Mouse (Mus musculus): ENCODE measurements around the gene Rasl10a.
A peak's percentile ranks its signal among the peaks of the same experiment; 100 is the strongest.

The Rasl10a gene

DNA sequence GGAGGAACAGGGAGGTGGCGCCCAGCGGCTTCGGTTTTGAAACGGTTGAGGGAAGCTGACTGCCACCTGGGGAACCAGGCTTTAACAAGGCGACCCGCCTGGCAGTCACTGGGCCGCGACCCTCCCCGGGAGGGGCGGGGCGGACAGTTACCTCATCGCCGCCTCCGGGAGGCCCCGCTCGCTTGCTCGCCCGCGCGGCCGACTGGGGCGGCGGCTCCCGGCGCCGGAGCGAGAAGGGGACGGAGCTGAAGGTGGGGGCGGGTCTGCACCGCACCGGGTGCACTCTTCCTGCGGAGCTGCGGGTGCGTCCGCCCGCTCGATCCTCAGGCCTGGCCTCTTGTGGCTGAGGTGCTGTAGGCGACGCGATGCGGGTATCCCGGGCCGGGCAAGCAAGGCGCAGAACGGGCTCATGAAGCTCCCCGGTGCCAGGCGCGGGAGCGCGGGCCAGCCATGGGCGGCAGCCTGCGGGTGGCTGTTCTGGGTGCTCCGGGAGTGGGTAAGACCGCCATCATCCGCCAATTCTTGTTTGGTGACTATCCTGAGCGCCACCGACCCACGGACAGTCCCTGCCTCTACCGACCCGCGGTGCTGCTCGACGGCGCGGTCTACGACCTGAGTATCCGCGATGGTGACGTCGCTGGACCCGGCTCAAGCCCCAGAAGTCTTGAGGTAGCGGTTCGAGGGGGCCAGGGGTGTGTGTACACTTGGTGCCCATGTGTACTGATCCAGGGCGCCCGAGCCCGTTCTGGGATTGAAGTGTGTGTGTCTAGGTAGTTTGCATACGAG, at the start of gene Rasl10a:
Rasl10a (plus strand) TSS at position 273 of the 786 bp plus-strand sequence.
- DNase-seq = peak; percentile 73

DNA sequence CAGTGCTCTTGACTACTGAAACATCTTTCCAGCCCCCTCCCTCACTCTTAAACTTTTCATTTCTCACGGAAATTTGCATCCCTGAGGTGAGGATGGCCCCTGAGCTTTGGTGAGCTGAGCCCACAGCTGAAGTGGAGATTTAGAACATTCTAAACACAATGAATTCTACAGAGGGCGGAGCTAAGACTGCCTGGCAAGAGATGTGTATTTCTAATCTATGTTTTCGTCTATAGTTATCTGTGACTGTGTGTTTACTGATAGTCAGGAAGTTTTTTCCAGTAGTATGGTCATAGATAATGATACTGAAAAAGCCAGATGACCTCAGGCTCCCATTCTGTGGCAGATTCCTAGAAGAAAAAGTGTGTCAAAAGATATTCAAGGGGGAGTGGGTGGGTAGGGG, 49.1 kb upstream of the Rasl10a start:
- no peak for DNase-seq

DNA sequence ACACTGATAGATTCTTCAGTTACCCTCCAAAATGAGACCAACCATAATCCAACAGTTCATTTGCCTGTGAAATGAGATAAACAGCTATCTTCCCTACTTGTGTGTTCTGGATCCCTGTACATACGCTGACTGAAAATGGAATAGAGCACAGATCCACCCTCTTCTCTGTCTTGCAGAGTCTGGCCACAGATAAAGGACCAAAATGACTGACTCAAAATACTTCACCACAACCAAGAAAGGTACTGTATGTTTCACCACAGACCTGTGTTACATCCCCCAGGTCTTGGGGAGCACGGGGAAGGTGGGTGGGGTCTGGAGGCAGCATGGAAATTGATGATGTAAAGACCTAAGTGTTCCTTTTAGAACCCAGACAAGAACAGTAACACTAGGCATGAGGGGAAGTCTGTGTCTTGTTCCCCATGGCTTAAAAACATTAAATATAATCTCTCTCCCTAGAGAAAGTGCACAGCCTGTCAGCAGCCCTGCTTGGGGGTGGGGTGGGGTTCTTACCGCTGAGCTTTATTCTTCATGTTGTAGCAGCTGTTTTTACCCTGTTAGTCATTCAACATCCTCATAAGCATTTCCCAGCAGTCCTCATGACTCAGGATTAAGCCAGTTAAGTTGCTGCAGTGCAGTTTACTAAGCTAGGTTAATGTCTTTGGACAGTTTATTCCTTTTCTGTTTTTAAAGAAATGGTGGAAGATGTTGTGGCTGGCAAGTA, 48.4 kb upstream of the Rasl10a start:
- DNase-seq = no peak

DNA sequence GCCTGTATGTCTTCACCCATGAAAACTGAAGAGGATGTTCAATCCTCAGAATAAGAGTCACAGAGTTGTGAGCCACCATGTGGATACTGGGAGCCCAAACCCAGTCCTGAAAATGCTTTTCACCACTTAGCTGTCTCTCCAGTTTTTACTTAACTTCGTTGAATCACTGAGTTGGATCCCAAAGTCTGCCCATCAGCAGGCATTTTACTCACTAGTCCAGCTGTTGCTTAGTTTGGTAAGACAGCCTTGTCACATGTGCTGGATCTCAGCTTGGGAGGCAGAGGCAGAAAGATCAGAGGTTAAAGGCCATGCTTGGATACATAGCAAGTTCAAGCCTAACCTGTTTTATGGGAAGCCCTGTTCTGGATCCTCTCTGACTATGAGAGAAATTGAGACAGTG, 47.7 kb upstream of the Rasl10a start:
- DNase-seq = no peak

DNA sequence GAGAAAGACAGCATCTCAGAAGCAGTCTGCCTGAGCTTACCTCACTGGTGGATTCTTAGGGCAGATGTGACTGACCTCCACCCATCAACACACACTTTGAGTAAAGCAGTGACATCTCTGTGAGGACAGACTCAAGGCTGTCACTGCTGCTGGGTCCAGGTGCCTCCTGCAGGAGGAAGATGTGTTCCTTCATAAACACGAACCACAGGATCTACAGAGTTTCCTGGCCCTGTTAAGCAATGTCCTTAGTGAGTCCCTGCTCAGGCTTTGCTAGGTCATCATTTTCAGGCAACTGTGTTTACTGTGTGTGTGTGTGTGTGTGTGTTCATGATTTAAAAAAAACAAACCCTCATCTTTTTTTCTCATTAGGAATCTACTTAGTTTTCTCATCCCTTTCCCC, 46.4 kb upstream of the Rasl10a start:
- no peak for DNase-seq

DNA sequence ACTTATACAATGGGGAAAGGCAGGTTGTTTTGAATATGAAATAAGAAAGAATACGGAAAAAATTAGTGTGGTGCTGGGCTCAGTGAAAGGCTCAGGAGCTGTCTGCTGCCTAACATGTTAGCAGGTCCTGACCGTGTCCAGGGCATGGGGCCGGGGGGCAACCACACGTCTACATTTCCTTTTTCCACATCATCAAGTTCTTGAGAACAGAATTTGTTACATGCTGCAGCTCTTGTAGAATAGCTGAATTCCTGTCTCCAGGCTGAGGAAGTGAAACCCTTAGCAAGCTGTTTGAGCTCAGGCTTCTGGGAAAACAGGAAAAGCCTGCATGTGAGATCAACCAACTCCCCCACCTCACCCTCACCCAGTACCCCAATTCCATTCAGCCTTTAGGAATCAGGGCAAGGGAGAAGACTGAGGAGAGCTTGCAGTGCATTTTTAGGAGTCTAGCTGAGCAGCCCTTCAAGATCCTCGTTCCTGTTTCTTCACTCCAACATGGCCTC, 45.7 kb upstream of the Rasl10a start:
- no peak for DNase-seq

DNA sequence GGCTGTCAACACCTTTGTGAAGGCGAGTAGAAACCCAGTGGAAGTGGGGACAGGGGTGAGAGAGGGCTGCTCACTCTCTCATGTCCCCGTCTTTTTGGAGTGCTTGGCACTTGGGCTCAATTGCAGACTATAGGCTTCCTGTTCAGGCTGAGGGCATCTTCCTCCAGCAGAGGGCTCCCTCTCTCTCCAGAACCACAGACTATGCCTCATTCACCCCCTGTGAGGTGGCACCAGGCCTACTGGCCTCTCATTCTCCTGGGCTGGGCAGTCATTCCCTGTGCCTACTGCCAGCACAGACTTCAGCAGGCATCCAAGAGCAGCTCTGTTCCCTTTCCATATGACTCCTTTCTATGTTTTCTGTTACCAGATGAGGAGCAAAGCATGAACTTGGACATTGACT, 42.2 kb upstream of the Rasl10a start:
- DNase-seq = peak; percentile 12 to 50

DNA sequence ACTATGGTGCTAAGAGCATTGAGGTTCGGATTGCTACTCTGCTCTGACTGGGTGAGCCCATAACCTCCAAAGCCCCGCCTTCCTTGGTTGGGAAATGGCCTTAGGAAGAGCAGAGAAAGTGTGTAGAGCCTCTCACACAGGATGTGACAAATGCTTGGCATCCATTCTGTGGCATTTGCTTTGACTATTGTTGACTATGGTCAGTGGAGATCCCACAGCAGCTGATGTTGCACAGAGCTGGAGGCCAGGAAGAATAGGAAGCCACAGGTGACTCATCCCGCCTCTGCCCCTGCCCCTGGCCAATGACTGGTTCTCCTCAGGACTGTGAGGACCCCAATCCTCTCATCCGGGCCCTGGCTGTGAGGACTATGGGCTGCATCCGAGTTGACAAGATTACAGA, 41.6 kb upstream of the Rasl10a start:
- no peak for DNase-seq

DNA sequence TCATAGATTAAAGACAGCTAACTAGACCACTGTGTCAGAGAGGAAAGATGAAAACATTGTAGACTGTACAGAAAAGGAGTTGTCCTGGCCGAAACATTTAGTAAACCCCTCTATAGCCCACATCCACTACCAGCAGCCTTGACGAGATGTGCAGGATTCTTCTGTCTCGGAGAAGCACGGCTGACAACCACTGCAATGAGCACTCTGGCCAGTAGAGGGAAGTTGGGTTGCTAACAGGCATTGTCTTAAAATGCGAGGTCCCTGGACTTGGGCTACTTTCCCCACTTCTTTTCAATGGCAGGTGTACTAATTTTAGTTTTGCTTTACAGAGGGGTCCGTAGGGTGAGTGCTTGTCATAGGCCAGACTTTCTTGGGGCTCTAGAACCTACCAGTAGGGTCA, 40.4 kb upstream of the Rasl10a start:
- DNase-seq = no peak

DNA sequence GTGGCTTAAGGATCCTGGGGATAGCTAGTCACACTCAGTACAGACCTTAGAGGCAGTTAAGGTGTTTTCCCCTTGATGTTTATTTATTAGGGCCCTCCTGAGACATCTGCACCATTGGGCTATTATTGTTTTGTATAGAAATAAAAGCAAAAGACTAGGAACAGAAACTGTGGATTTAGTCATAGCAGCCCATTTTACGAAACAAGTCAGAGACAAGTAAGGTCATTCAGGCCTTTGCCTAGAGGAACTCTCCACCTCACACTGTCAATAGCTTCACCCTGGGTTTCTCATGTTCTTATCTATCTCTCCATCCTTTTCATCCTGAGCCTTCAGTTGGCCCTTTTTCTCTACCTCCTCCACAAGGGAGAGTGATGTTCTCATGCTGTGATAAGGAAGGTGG, 32.8 kb upstream of the Rasl10a start:
- DNase-seq = no peak

DNA sequence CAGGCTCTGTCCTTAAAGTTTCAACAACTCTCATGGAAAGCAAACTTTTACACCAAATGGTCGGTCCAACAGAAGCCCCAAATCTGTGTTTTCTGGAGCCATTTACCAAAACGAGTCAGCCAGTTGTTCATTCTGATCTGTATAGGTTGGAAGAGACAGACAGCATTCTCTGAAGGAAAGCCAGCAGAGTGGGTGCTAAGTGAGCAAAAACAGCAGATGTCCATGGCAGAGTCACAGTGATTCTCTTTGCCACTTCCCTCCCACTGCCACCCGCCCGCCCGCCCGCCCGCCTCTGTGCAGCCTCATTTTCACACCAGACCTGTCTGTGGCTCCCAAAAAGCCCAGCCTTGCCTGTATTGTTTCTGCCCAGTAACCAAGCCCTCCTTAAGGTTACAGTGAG, 29.7 kb upstream of the Rasl10a start:
- DNase-seq = no peak

DNA sequence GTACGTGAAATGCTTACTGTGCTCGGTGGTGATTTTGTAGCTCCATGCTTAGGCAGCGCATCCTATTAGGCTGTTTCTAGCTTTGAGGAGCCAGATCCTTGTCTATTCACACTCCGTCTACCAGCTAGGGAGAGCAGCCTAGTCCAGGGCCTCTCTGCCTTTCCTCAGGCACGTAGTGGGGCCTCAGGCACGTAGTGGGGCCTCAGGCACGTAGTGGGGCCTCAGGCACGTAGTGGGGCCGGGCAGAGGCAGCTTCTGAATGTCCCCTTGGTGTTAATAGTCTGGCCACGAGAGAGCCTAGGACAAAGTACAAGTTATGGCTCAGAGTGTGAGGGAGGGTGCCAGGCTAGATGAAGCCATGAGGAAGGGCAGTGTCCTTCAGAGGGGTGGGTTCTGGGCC, 25.2 kb upstream of the Rasl10a start:
- DNase-seq = no peak

DNA sequence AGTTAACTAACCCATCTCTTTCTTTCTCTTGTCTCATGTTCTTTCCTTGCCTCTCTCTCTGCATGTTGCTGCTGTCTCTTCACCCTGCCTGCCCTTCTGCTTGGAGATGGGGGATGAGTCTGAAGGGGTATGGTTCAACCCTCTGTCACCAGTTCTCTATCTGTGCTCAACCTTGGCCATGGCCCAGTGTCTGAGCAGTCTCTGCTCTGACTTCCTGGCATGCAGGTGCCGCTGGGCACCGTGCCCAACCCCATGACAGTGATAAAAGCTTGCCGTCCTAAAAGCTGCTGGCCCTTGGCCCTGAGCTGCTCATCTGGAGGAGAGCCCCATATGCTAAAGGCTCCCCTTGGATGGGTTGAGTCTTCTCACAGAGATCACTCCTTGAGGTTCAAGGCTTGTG, 24.8 kb upstream of the Rasl10a start:
- no peak for DNase-seq

DNA sequence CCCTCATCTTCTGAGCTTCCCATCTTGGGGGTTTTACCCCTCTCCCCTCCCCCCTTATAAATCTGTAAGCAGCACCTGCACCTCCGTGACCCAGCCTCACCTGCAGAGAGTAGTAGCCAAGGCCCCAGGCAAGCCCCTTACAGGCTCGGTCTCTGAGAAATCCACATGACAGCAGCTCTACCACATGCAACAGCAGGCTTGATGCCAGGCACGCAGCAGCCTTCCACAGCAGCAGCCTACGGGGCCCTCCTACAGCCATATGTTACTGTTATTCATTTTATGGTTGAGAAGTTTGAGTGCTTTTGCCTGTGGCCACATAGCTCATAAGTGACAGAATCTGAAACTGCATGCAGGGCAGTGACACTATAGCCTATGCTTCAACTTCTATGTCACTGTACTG, 22.5 kb upstream of the Rasl10a start:
- no peak for DNase-seq

DNA sequence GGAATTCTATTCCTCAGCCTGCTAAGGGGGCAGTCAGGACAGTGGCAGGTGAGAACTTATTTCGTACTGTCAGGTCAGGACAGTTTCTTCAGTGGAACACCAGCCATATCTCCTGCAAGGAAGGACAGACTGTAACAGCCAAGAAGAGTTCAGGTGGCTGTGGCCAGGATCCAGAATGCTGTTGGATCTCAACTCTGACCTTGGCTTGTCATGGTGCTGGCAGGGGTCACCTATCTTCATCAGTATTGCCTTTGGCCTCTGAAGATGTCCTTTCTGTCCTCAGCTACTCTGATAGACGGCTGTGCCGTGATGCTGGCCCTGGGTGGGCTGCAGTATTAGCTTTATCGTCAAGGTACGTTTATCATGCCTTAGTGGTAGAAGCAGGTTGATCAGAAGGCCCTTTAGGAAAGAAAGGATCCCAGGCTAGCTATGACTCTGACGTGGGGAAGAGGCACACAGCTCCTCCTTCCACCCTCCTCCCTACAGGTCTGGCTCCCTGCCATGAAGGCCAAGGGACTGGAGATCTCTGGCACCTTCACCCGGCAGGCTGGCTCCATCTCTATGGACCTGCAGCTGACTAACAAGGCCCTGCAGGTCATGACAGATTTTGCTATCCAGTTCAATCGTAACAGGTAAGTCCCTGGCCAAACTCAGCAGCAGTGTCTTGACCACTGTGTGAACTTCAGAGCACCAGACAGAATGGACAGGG, 20.6 kb upstream of the Rasl10a start:
- DNase-seq = no peak

DNA sequence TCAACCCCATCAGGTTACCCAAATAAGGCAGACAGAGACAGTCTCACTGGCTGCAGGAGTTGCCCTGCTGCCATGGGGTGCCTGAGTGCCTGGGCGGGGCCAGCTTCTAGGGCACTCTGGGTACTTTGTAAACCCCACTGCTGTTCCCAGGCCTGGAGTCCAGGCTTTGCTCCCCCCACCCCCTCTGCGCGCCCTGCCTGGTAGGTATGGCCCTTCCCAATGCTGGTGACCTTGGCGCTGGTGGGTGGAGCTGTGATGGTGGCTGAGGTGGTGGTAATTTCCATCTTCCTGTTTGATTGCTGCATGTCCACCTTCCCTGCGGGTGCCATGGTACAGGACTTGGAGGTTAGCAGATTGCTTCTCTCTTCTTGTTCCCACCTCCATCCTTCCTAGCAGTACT, 17.3 kb upstream of the Rasl10a start:
- DNase-seq = no peak

DNA sequence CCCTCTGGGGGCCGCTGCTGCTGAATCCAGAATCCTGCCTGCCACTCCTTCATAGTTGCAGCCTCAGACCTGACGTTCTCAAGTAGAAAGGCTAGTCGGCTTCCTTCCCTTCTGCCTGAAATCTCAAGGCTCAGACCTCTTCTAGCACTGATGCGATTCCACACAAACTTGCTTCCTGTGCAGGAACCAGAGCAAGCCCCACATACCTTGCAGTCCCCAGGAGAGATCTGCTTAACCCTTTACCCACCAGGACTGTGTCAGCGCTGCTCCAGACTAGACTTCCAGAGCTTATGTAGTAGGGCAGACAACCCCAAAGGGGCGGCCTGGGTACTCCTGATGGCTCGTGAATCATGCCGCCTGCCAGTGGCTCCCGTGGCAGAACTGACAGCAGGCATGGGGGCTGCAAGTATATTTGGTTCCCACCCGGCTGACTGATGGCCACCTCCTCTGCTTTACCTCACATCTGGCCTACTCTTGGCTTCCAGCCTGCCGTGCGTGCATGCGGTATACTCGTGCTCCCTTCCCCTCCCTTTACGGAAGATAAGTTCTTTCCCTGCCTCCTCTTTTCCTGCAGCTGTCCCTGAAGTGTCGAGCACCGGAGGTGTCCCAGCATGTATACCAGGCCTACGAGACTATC, 16.7 kb upstream of the Rasl10a start:
- DNase-seq = no peak

DNA sequence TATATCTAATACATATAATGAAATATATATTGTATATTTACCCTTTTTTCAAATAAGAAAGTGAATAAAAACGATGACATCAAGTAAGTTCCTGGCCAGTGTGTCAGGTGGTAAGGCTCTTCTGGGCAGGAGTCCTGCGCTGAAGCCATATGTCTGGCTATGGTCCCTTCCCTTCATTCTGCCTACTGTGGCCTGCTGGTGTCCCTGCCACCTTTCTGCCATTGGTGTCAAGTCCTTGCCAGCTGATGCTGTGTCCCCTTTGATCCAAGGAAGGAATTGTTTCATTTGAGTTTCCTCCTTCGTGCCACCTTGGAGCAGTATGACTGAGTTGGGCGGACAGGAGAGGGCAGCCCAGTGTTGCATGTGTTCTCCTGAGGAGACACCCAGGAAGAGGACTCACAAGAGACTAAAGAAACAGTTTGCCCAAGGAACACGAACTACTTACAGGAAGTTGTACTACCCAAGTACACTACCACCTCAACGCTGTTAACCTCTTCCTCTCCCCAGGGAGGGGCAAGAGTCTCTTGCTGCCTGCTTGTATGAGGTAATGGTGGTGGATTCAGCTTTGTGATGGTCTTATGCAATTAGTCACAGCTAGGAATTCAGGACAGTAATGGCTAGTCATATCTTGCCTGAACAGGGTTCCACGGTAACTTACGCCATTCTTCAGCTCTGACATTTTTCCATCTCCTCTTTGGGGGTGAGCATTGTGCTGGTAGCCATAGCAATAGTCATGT, 15.1 kb upstream of the Rasl10a start:
- DNase-seq = no peak

DNA sequence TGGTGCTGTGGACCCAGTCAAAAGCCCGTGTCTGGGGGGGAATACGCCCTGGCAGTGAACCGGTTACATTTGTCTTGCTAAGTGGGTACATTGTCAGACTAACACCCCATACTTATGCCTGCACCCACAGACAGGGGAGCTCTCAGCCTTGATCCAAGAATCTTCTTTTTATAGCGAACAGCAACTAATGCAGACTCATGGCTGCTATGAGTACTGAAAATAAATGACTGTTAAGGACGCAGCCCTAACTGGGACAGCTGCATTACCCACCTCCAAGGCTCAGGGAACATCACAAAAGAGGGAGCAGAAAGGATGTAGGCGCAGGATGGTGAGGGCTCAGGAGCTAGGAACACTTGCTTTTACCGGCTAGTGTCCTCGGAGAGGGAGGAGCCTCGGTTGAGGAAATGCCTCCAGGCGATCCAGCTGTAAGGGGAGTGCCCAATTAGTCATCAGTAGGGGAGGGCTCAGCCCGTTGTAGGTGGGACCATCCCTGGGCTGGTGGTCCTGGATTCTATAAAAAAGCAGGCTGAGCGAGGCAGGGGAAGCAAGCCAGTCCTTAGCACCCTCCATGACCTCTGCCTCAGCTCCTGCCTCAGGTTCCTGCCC, 11.5 kb upstream of the Rasl10a start:
- DNase-seq = no peak

DNA sequence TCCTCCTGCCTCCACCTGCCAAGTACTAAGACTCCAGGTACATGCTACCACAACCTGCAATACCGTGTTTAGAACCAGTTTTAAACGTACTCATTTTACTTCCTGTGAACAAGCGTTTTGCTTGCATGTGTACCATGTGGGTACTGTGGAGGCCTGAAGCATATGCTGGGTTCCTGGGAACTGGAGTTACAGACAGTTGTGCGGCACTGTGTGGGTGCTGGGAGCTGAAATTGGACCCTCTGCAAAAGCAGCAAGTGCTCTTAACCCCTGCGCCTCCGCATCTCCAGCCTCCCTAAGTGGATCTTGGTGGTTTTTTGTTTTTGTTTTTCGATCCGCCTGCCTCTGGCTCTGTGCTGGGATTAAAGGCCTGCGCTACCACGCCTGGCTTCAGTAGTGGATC, 6.3 kb upstream of the Rasl10a start:
- no peak for DNase-seq

DNA sequence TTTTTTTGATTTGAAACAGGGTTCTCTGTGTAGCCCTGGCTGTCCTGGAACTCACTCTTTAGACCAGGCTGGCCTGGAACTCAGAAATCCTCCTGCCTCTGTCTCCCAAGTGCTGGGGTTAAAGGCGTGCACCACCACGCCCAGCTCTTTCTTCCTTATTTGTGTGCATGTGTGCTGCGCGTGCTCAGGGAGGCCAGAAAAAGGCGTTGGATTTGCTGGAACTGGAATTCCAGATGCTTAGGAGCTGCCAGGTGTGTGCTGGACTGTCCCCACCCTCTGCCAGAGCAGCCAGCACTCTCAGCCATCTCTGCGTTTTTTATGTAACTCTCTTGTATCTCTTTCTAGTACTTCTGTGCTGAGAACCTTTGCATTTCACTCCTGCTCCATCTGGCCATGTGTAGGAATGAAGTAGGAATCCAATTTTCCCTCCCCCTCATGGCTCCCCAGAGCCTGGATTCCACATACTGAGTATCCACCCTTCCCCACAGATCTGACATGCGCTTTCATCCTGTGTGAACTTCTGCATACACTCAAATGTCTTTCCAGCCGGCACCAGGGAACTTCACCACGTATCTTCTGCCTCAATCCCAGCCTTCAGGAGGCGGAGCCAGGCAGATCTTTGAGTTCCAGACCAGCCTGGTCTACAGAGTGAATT, 5.6 kb upstream of the Rasl10a start:
- DNase-seq = no peak

DNA sequence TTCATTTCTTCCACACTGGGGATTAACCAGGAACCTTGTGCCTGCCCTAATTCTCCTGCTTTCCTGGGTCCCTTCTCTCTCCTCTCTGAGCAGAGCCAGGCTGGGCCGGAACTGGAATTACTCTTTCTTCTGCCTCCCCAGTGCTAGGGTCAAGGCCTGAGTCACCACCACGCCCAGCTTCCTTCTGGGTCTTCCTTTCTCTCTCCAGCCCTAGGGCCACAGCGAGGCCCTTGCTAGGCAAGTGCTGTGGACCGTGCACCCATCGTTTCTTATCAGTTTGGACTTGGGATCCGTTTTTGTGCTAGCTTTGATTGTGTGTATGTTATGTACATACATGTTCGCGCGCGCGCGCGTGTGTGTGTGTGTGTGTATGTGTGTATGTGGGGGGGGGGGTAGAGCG, 3.8 kb upstream of the Rasl10a start:
- no peak for DNase-seq

All from spleen, adult 18-20 months (tissue).